Mouse (Mus musculus): ENCODE results near the gene Tmem25. TPM values are rescaled to one million over a fixed set of nuclear protein-coding genes. Genes with fewer than 3 reads are reported as not detected.

The Tmem25 gene
- total and polyA plus RNA-seq, 3 experiments: 0.25 to 1.5 (median 0.28) TPM

DNA sequence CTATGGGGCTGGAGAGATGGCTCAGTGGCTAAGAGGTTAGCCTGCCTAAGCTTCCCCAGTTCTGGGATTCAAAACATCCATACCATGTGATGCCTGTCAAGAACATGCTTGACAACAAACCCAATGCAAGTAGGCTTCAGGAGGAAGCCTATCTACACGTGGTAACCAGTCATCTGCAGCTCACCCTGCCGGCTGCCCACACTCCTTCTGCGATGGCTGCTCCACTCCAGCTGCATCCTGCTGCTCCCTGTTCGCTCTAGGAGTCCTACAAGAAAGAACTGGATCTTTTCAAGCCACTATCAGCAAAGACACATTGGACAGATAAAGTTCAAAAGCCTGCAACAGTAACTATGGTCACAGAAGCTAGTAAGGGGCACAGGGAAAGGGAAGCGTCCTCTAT is 18.4 kb upstream of the Tmem25 start:
- H3K36me3 ChIP-seq (replicated peaks in 1 of 2; ENCODE audit: control insufficient read depth in 1 of 2, insufficient read depth in 1 of 2, low read length in 1 of 2): peaks cover 99 to 100% of the 10 kb centered on the region in 2 experiments
- H3K4me1 ChIP-seq (ENCODE audit: control insufficient read depth in 1 of 2, insufficient read depth in 2 of 2): no peaks in the 10 kb centered on the region
- in situ Hi-C loops (cut with MboI; ENCODE audit: low pct_ligation_motif_present, low pct_unique_long_range_greater_than_20kb, low sequenced_read_pairs) (no loop called here), dilution Hi-C loops (cut with MboI; ENCODE audit: extremely low pct_ligation_motif_present, extremely low pct_unique_long_range_greater_than_20kb, low sequenced_read_pairs) (no loop called here)
- no peak for TF ChIP-seq ZC3H11A (IDR thresholded peaks at IDR 0.05; ENCODE audit: low read depth, low read length)
- no peak for TF ChIP-seq TBP (conservative IDR thresholded peaks at IDR 0.05; ENCODE audit: low read depth, low read length)
- no peak for TF ChIP-seq RCOR1 (conservative IDR thresholded peaks at IDR 0.05; ENCODE audit: low read depth, low read length)
- no peak for TF ChIP-seq USF2 (conservative IDR thresholded peaks at IDR 0.05; ENCODE audit: low read depth, low read length)
- TF ChIP-seq CTCF (conservative IDR thresholded peaks at IDR 0.05 in 1 of 2, IDR thresholded peaks at IDR 0.05 in 1 of 2; ENCODE audit: low read depth in 2 of 2, low read length in 2 of 2): no peak
- TF ChIP-seq MXI1 (IDR thresholded peaks at IDR 0.05; ENCODE audit: low read depth, low read length): no peak
- TF ChIP-seq JUN (IDR thresholded peaks at IDR 0.05; ENCODE audit: insufficient read depth, low read depth, low read length): no peak
- TF ChIP-seq CHD2 (IDR thresholded peaks at IDR 0.05; ENCODE audit: low read length): no peak
- TF ChIP-seq E2F4 (IDR thresholded peaks at IDR 0.05; ENCODE audit: insufficient replicate concordance, low read depth, low read length): no peak
- no peak for DNase-seq (ENCODE audit: extremely low read depth)
- H3K9ac ChIP-seq (ENCODE audit: insufficient read depth, low read depth): no peak overlapping the region
- no peaks in the 10 kb centered on the region for H3K27me3 ChIP-seq (replicated peaks)
- 0 out of 2 replicates have a peak, but pooled peaks cover 6% of the 10 kb centered on the region for H3K79me2 ChIP-seq (replicated peaks; ENCODE audit: control insufficient read depth, extremely low read depth, insufficient read depth, poor library complexity, severe bottlenecking)
- H3K4me3 ChIP-seq (replicated peaks in 1 of 3; ENCODE audit: low read depth in 2 of 3, low read length in 2 of 3, poor library complexity in 1 of 3): no peak overlapping the region
- no peaks in the 10 kb centered on the region for H3K9me3 ChIP-seq (replicated peaks; ENCODE audit: low read length)
- no peak overlapping the region for H3K4me2 ChIP-seq (ENCODE audit: insufficient read depth, low read depth, poor library complexity, severe bottlenecking)
- H3K27ac ChIP-seq (ENCODE audit: insufficient read depth, low read depth): no peak overlapping the region

DNA sequence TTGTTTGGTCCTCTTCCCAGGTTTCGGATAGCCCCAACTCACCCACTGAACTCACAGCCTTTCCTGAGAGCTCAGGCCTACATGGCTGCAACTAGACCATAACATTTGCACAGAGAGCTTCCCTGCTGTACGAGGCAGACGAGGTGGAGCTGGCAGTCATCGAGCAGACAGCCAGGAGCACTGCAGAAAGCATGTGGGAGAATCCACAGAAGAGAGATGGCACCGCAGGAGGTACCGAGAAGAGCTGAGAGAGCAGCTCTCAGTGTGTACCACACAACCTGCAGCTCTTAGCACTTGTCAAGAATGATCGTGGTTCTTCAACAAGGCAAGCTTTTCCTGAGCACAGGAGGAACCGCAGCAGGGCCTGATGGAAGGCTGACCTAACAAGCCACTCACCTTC is 15.1 kb upstream of the Tmem25 start:
- Histone ChIP-seq H3K9me3 (replicated peaks; ENCODE audit: low read length) (no peaks in the 10 kb centered on the region), H3K9ac (ENCODE audit: insufficient read depth, low read depth) (no peak overlapping the region), H3K27ac (ENCODE audit: insufficient read depth, low read depth) (no peak overlapping the region), H3K4me2 (ENCODE audit: insufficient read depth, low read depth, poor library complexity, severe bottlenecking) (no peak overlapping the region), H3K27me3 (replicated peaks) (no peaks in the 10 kb centered on the region), H3K4me1 (ENCODE audit: control insufficient read depth in 1 of 2, insufficient read depth in 2 of 2) (no peaks in the 10 kb centered on the region), H3K4me3 (replicated peaks in 1 of 3; ENCODE audit: low read depth in 2 of 3, low read length in 2 of 3, poor library complexity in 1 of 3) (no peak overlapping the region), H3K79me2 (replicated peaks; ENCODE audit: control insufficient read depth, extremely low read depth, insufficient read depth, poor library complexity, severe bottlenecking) (no peaks in the 10 kb centered on the region), H3K36me3 (replicated peaks in 1 of 2; ENCODE audit: control insufficient read depth in 1 of 2, insufficient read depth in 1 of 2, low read length in 1 of 2) (peaks cover 95 to 99% of the 10 kb centered on the region in 2 experiments)
- TF ChIP-seq SIN3A (IDR thresholded peaks at IDR 0.05; ENCODE audit: low read length) (no peak), MAX (IDR thresholded peaks at IDR 0.05; ENCODE audit: low read length) (no peak)
- DNase-seq (ENCODE audit: extremely low read depth): no peak
- dilution Hi-C loops (cut with MboI; ENCODE audit: extremely low pct_ligation_motif_present, extremely low pct_unique_long_range_greater_than_20kb, low sequenced_read_pairs) (no loop called here), in situ Hi-C loops (cut with MboI; ENCODE audit: low pct_ligation_motif_present, low pct_unique_long_range_greater_than_20kb, low sequenced_read_pairs) (no loop called here)

DNA sequence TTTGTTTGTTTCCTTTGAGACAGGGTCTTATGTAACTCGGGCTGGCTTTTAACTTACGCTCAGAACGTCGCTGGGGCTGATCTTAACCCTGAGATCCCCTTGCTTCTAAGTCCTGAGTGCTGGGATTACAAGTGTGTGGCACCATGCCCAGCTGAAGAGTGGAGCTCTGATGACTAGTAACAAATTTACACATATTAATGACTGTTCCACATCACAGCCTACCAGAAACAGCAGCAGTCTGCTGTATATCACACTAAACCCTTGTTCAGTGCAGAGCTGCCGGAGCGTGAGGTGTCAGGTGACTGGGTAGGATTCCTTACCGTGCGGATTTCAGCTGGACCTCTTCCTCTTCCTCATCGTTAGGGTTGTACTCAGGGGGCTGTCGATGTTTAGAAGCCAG is 11.2 kb upstream of the Tmem25 start:
- Histone ChIP-seq H3K4me1 (ENCODE audit: control insufficient read depth in 1 of 2, insufficient read depth in 2 of 2) (no peaks in the 10 kb centered on the region), H3K4me3 (replicated peaks in 1 of 3; ENCODE audit: low read depth in 2 of 3, low read length in 2 of 3, poor library complexity in 1 of 3) (no peak overlapping the region), H3K27ac (ENCODE audit: insufficient read depth, low read depth) (no peak overlapping the region), H3K79me2 (replicated peaks; ENCODE audit: control insufficient read depth, extremely low read depth, insufficient read depth, poor library complexity, severe bottlenecking) (no peaks in the 10 kb centered on the region), H3K9me3 (replicated peaks; ENCODE audit: low read length) (no peaks in the 10 kb centered on the region), H3K27me3 (replicated peaks) (no peaks in the 10 kb centered on the region), H3K36me3 (replicated peaks in 1 of 2; ENCODE audit: control insufficient read depth in 1 of 2, insufficient read depth in 1 of 2, low read length in 1 of 2) (peaks cover 91 to 97% of the 10 kb centered on the region in 2 experiments), H3K9ac (ENCODE audit: insufficient read depth, low read depth) (no peak overlapping the region), H3K4me2 (ENCODE audit: insufficient read depth, low read depth, poor library complexity, severe bottlenecking) (no peak overlapping the region)
- no peak for DNase-seq (ENCODE audit: extremely low read depth)
- in situ Hi-C loops (cut with MboI; ENCODE audit: low pct_ligation_motif_present, low pct_unique_long_range_greater_than_20kb, low sequenced_read_pairs) (no loop called here), dilution Hi-C loops (cut with MboI; ENCODE audit: extremely low pct_ligation_motif_present, extremely low pct_unique_long_range_greater_than_20kb, low sequenced_read_pairs) (no loop called here)
- TF ChIP-seq POLR2AphosphoS2 (IDR thresholded peaks at IDR 0.05; ENCODE audit: low read depth, low read length): no peak
- TF ChIP-seq UBTF (IDR thresholded peaks at IDR 0.05; ENCODE audit: low read depth, low read length): no peak
- TF ChIP-seq MEF2A (IDR thresholded peaks at IDR 0.05; ENCODE audit: borderline replicate concordance, low read depth, low read length): no peak
- no peak for TF ChIP-seq ZC3H11A (IDR thresholded peaks at IDR 0.05; ENCODE audit: low read depth, low read length)
- TF ChIP-seq MAFK (IDR thresholded peaks at IDR 0.05; ENCODE audit: insufficient replicate concordance, low read length): no peak

All from CH12.LX (cell line).